Mouse (Mus musculus): ENCODE data around the gene Trit1. TPM values are rescaled to one million over a fixed set of nuclear protein-coding genes. Genes with fewer than 3 reads are reported as not detected.
"Not testable (repeated sequence)": the region's sequence is repeated elsewhere in the genome, so short reads cannot be mapped to it uniquely, and the experiment has no call there.

Gene Trit1
- polyA plus RNA-seq, 2 experiments, result 15.0 to 20.1 TPM

GRCm38 (mm10) chr4:122987421-122987820 is 29.0 kb upstream of the Trit1 start:
- ATAC-seq (ENCODE audit: low FRiP score, low read depth), result no peak
- WGBS, result 73% methylated on average over 4 of the region's 4 CpGs

GRCm38 (mm10) chr4:122988004-122988403 is 28.4 kb upstream of the Trit1 start:
- ATAC-seq (ENCODE audit: low FRiP score, low read depth); H3K9me3 ChIP-seq (ENCODE audit: control insufficient read depth, low read length); H3K4me1 ChIP-seq (ENCODE audit: control insufficient read depth, insufficient read depth, low read length); H3K4me2 ChIP-seq (replicated peaks; ENCODE audit: low read depth, low read length, severe bottlenecking); H3K9ac ChIP-seq (ENCODE audit: low read depth, low read length, severe bottlenecking); H3K4me3 ChIP-seq (replicated peaks; ENCODE audit: low read length); H3K36me3 ChIP-seq (ENCODE audit: control insufficient read depth, insufficient read depth, low read length); DNase-seq (ENCODE audit: low spot score); H3K27ac ChIP-seq (replicated peaks; ENCODE audit: low read depth, low read length); H3K27me3 ChIP-seq (ENCODE audit: control insufficient read depth, insufficient read depth, low read length): not testable (repeated sequence)
- WGBS, result 57% methylated on average over 3 of the region's 3 CpGs

More at GRCm38 (mm10) chr4:122987421-122987820, 29.0 kb upstream of the Trit1 start:
- Histone ChIP-seq H3K4me1 (ENCODE audit: control insufficient read depth, insufficient read depth, low read length) (peaks cover 7% of the 10 kb centered on the region), H3K9me3 (ENCODE audit: control insufficient read depth, low read length) (no peaks in the 10 kb centered on the region), H3K27ac (replicated peaks; ENCODE audit: low read depth, low read length) (no peak overlapping the region), H3K27me3 (ENCODE audit: control insufficient read depth, insufficient read depth, low read length) (peaks cover 7% of the 10 kb centered on the region), H3K36me3 (ENCODE audit: control insufficient read depth, insufficient read depth, low read length) (no peaks in the 10 kb centered on the region), H3K4me3 (replicated peaks; ENCODE audit: low read length) (no peak overlapping the region), H3K9ac (ENCODE audit: low read depth, low read length, severe bottlenecking) (no peak overlapping the region), H3K4me2 (replicated peaks; ENCODE audit: low read depth, low read length, severe bottlenecking) (no peak overlapping the region)
- TF ChIP-seq POLR2A (IDR thresholded peaks at IDR 0.05; ENCODE audit: borderline replicate concordance, extremely low read depth, insufficient read depth, insufficient read length), result no peak
- no peak for DNase-seq (ENCODE audit: low spot score)

GRCm38 (mm10) chr4:122991177-122991576 is 25.2 kb upstream of the Trit1 start:
- no peaks in the 10 kb centered on the region for H3K36me3 ChIP-seq (ENCODE audit: control insufficient read depth, insufficient read depth, low read length)
- 83% methylated on average over 1 of the region's 1 CpGs for WGBS
- no peak overlapping the region for H3K27ac ChIP-seq (replicated peaks; ENCODE audit: low read depth, low read length)
- H3K4me2 ChIP-seq (replicated peaks; ENCODE audit: low read depth, low read length, severe bottlenecking), result no peak overlapping the region
- H3K27me3 ChIP-seq (ENCODE audit: control insufficient read depth, insufficient read depth, low read length), result no peaks in the 10 kb centered on the region
- no peak overlapping the region for H3K9ac ChIP-seq (ENCODE audit: low read depth, low read length, severe bottlenecking)
- no peaks in the 10 kb centered on the region for H3K9me3 ChIP-seq (ENCODE audit: control insufficient read depth, low read length)
- H3K4me3 ChIP-seq (replicated peaks; ENCODE audit: low read length), result no peak overlapping the region
- ATAC-seq (ENCODE audit: low FRiP score, low read depth) (no peak), DNase-seq (ENCODE audit: low spot score) (no peak)
- no peak for TF ChIP-seq POLR2A (IDR thresholded peaks at IDR 0.05; ENCODE audit: borderline replicate concordance, extremely low read depth, insufficient read depth, insufficient read length)
- no peaks in the 10 kb centered on the region for H3K4me1 ChIP-seq (ENCODE audit: control insufficient read depth, insufficient read depth, low read length)

GRCm38 (mm10) chr4:122992276-122992675 is 24.1 kb upstream of the Trit1 start:
- no peak for TF ChIP-seq POLR2A (IDR thresholded peaks at IDR 0.05; ENCODE audit: borderline replicate concordance, extremely low read depth, insufficient read depth, insufficient read length)
- Histone ChIP-seq H3K27me3 (ENCODE audit: control insufficient read depth, insufficient read depth, low read length) (no peaks in the 10 kb centered on the region), H3K9ac (ENCODE audit: low read depth, low read length, severe bottlenecking) (no peak overlapping the region), H3K4me1 (ENCODE audit: control insufficient read depth, insufficient read depth, low read length) (peaks cover 4% of the 10 kb centered on the region; the same call in 1 of the 2 replicates), H3K4me2 (replicated peaks; ENCODE audit: low read depth, low read length, severe bottlenecking) (no peak overlapping the region), H3K36me3 (ENCODE audit: control insufficient read depth, insufficient read depth, low read length) (no peaks in the 10 kb centered on the region), H3K9me3 (ENCODE audit: control insufficient read depth, low read length) (no peaks in the 10 kb centered on the region), H3K27ac (replicated peaks; ENCODE audit: low read depth, low read length) (no peak overlapping the region), H3K4me3 (replicated peaks; ENCODE audit: low read length) (no peak overlapping the region)
- 57% methylated on average over 3 of the region's 3 CpGs for WGBS
- no peak for DNase-seq (ENCODE audit: low spot score)
- ATAC-seq (ENCODE audit: low FRiP score, low read depth), result no peak

- WGBS, result 1% methylated on average over 33 of the region's 69 CpGs
- no peak for TF ChIP-seq POLR2A (IDR thresholded peaks at IDR 0.05; ENCODE audit: borderline replicate concordance, extremely low read depth, insufficient read depth, insufficient read length)
Measured at GRCm38 (mm10) chr4:122995404-122996220, 20.8 kb upstream of the Trit1 start, which contains the start of gene Mycl. Gene Mycl, plus strand, starts transcription at chr4:122995652.

More at GRCm38 (mm10) chr4:122995404-122996220, 20.8 kb upstream of the Trit1 start, which contains the start of gene Mycl:
- Histone ChIP-seq H3K9ac (ENCODE audit: low read depth, low read length, severe bottlenecking) (peak within 1 kb of the TSS; percentile 82), H3K27ac (replicated peaks; ENCODE audit: low read depth, low read length) (peak within 1 kb of the TSS; percentile 75), H3K27me3 (ENCODE audit: control insufficient read depth, insufficient read depth, low read length) (no peaks in the 10 kb centered on the region), H3K4me2 (replicated peaks; ENCODE audit: low read depth, low read length, severe bottlenecking) (peak within 1 kb of the TSS; percentile 97), H3K4me1 (ENCODE audit: control insufficient read depth, insufficient read depth, low read length) (peaks cover 13% of the 10 kb centered on the region), H3K36me3 (ENCODE audit: control insufficient read depth, insufficient read depth, low read length) (0 out of 2 replicates have a peak, but pooled peaks cover 6% of the 10 kb centered on the region), H3K9me3 (ENCODE audit: control insufficient read depth, low read length) (no peaks in the 10 kb centered on the region), H3K4me3 (replicated peaks; ENCODE audit: low read length) (peak within 1 kb of the TSS; percentile 79)
- ATAC-seq (ENCODE audit: low FRiP score, low read depth) (peak; percentile 71), DNase-seq (ENCODE audit: low spot score) (peak; percentile 84)
